10 mouse cellular contexts compared by ENCODE assay signal in genomic region chr2:131135521-131136139, GRCm38 (mm10). TPM values are rescaled to one million over a fixed set of nuclear protein-coding genes. Genes with fewer than 3 reads are reported as not detected.
A peak's percentile ranks its signal among the peaks of the same experiment; 100 is the strongest.
DNase-seq lines count a peak whose midpoint lies in the region; ATAC-seq and TF ChIP-seq lines count a peak whose summit lies in the region.
"Had no signal": no experiment of that assay in that cellular context is flagged by ENCODE, and none has a peak within 500 bp of the region (broad histone marks: within the 10 kb centered on the region; RNA-seq: fewer than 3 reads in every experiment).

No protein-coding gene starts in this region.

- H3K27me3 ChIP-seq in intestine, embryonic 15.5 days (replicated peaks) = no peaks in the 10 kb centered on the region
- H3K27me3 ChIP-seq in intestine, postnatal 0 days (replicated peaks; ENCODE audit: control insufficient read depth, insufficient read depth, low read length) = no peaks in the 10 kb centered on the region
- H3K27me3 ChIP-seq: neural tube, embryonic 12.5 days had no signal

- no peak for TF ChIP-seq CTCF in intestine, postnatal 0 days (IDR thresholded peaks at IDR 0.05; ENCODE audit: low read depth)

- no peak overlapping the region for H3K27ac ChIP-seq in intestine, embryonic 15.5 days
- H3K27ac ChIP-seq in intestine, postnatal 0 days (ENCODE audit: low read depth, low read length) = no peak overlapping the region
- H3K27ac ChIP-seq: neural tube, embryonic 12.5 days had no signal

- H3K9ac ChIP-seq in intestine, embryonic 15.5 days = no peak overlapping the region
- H3K9ac ChIP-seq in intestine, postnatal 0 days (ENCODE audit: low read depth, low read length) = no peak overlapping the region
- H3K9ac ChIP-seq: neural tube, embryonic 12.5 days had no signal

- WGBS in intestine, embryonic 15.5 days = 63% methylated on average over 11 of the region's 11 CpGs
- WGBS in intestine, postnatal 0 days = 58% methylated on average over 11 of the region's 11 CpGs

- DNase-seq in c-Kit-negative CD71-positive TER-119-positive erythroid progenitor cells, embryonic 14.5 days (ENCODE audit: low read depth, low spot score) = peak; percentile 87
- peak; percentile 4 to 5 for DNase-seq in heart, postnatal 10 days
- DNase-seq in cerebellum, adult 18-20 months = no peak
- DNase-seq in adrenal gland, postnatal 10 days = no peak

- H3K4me2 ChIP-seq in intestine, embryonic 15.5 days (replicated peaks) = no peak overlapping the region
- no peak overlapping the region for H3K4me2 ChIP-seq in intestine, postnatal 0 days (replicated peaks; ENCODE audit: low read depth)
- H3K4me2 ChIP-seq: neural tube, embryonic 12.5 days had no signal

- intact Hi-C loops in heart, postnatal 10 days (cut with DNase I) = no loop called here

- H3K4me1 ChIP-seq in intestine, embryonic 15.5 days (replicated peaks) = 0 out of 2 replicates have a peak, but pooled peaks cover 6% of the 10 kb centered on the region
- no peaks in the 10 kb centered on the region for H3K4me1 ChIP-seq in intestine, postnatal 0 days (replicated peaks; ENCODE audit: control insufficient read depth, insufficient read depth, low read length)
- H3K4me1 ChIP-seq: neural tube, embryonic 12.5 days had no signal

- ATAC-seq in intestine, embryonic 15.5 days = peak; percentile 84
- no peak for ATAC-seq in intestine, postnatal 0 days
- peak; percentile 33; the same call in 1 of the 2 replicates for ATAC-seq in megakaryocyte, adult 5-6 weeks (ENCODE audit: poor library complexity, severe bottlenecking)
- no peak for ATAC-seq in granulocyte monocyte progenitor cell, adult 5-6 weeks (replicated peaks; ENCODE audit: poor library complexity, severe bottlenecking)

- no peaks in the 10 kb centered on the region for H3K9me3 ChIP-seq in intestine, embryonic 15.5 days
- H3K9me3 ChIP-seq in intestine, postnatal 0 days (ENCODE audit: control insufficient read depth) = no peaks in the 10 kb centered on the region
- H3K9me3 ChIP-seq: neural tube, embryonic 12.5 days had no signal

- no peak overlapping the region for H3K4me3 ChIP-seq in intestine, embryonic 15.5 days (replicated peaks)
- H3K4me3 ChIP-seq in intestine, postnatal 0 days (ENCODE audit: low read depth, low read length) = no peak overlapping the region
- H3K4me3 ChIP-seq: neural tube, embryonic 12.5 days had no signal

- H3K36me3 ChIP-seq in intestine, embryonic 15.5 days = peaks cover 13% of the 10 kb centered on the region; the same call in 1 of the 2 replicates
- no peaks in the 10 kb centered on the region; the same call in 1 of the 2 replicates for H3K36me3 ChIP-seq in intestine, postnatal 0 days (ENCODE audit: control insufficient read depth, insufficient read depth)
- H3K36me3 ChIP-seq: neural tube, embryonic 12.5 days had no signal

RNA-seq across cellular contexts. Expression of gene Gm11037, which starts 2.3 kb away (rescaled TPM):
- not detected in 2 replicates for polyA plus RNA-seq in intestine, embryonic 15.5 days (2015; fragmentation: Nextera tagmentation; extraction: Ambion mirVana)
- not detected in 2 replicates for polyA plus RNA-seq in intestine, postnatal 0 days (2015; fragmentation: Nextera tagmentation; extraction: Ambion mirVana)
- not detected for total RNA-seq in heart, postnatal 10 days (2021)
- total RNA-seq in megakaryocyte, adult 5-6 weeks (2015) = not detected in 2 replicates
- not detected in 2 replicates for total RNA-seq in megakaryocyte, adult 5-6 weeks (2017)
- total RNA-seq in adrenal gland, postnatal 10 days (2021) = not detected
- not detected in 2 replicates for total RNA-seq in granulocyte monocyte progenitor cell, adult 5-6 weeks (2014; fragmentation: Nextera tagmentation)
- total RNA-seq in granulocyte monocyte progenitor cell, adult 5-6 weeks (2017) = not detected in 2 replicates
- polyA plus RNA-seq: large intestine, adult 2 months; neural tube, embryonic 12.5 days had no signal

RNA-seq across cellular contexts. Expression of gene Hspa12b, which starts 8.6 kb away (rescaled TPM):
- 9.1 and 9.7 TPM in 2 replicates for polyA plus RNA-seq in intestine, embryonic 15.5 days (2015; fragmentation: Nextera tagmentation; extraction: Ambion mirVana)
- 2.1 and 2.3 TPM in 2 replicates for polyA plus RNA-seq in intestine, postnatal 0 days (2015; fragmentation: Nextera tagmentation; extraction: Ambion mirVana)
- total RNA-seq in heart, postnatal 10 days (2021) = 10 to 100 TPM; 44.1 to 52.4 TPM
- not detected in 2 replicates for total RNA-seq in megakaryocyte, adult 5-6 weeks (2015)
- total RNA-seq in megakaryocyte, adult 5-6 weeks (2017) = not detected in 2 replicates
- total RNA-seq in adrenal gland, postnatal 10 days (2021) = 10 to 100 TPM; 23.5 to 27.5 TPM
- not detected in 2 replicates for total RNA-seq in granulocyte monocyte progenitor cell, adult 5-6 weeks (2014; fragmentation: Nextera tagmentation)
- not detected in 2 replicates for total RNA-seq in granulocyte monocyte progenitor cell, adult 5-6 weeks (2017)

RNA-seq across cellular contexts. Expression of gene 1700037H04Rik, which starts 24.3 kb away (rescaled TPM):
- polyA plus RNA-seq in intestine, embryonic 15.5 days (2015; fragmentation: Nextera tagmentation; extraction: Ambion mirVana) = 98.6 and 110 TPM in 2 replicates
- polyA plus RNA-seq in intestine, postnatal 0 days (2015; fragmentation: Nextera tagmentation; extraction: Ambion mirVana) = 145 and 164 TPM in 2 replicates
- 10 to 100 TPM; 17.9 to 21.2 TPM for total RNA-seq in heart, postnatal 10 days (2021)
- 21.5 and 31.3 TPM in 2 replicates for total RNA-seq in megakaryocyte, adult 5-6 weeks (2015)
- 15.5 and 22.7 TPM in 2 replicates for total RNA-seq in megakaryocyte, adult 5-6 weeks (2017)
- total RNA-seq in adrenal gland, postnatal 10 days (2021) = 10 to 100 TPM; 82.0 to 96.4 TPM
- 66.9 and 115 TPM in 2 replicates for total RNA-seq in granulocyte monocyte progenitor cell, adult 5-6 weeks (2014; fragmentation: Nextera tagmentation)
- total RNA-seq in granulocyte monocyte progenitor cell, adult 5-6 weeks (2017) = 30.3 and 40.6 TPM in 2 replicates

RNA-seq across cellular contexts. Expression of gene Cenpb, which starts 44.2 kb away (rescaled TPM):
- 12.5 and 12.6 TPM in 2 replicates for polyA plus RNA-seq in intestine, embryonic 15.5 days (2015; fragmentation: Nextera tagmentation; extraction: Ambion mirVana)
- polyA plus RNA-seq in intestine, postnatal 0 days (2015; fragmentation: Nextera tagmentation; extraction: Ambion mirVana) = 15.9 and 17.4 TPM in 2 replicates
- total RNA-seq in heart, postnatal 10 days (2021) = 10 to 100 TPM; 71.0 to 75.9 TPM
- 7.7 and 8.7 TPM in 2 replicates for total RNA-seq in megakaryocyte, adult 5-6 weeks (2015)
- 15.6 and 16.8 TPM in 2 replicates for total RNA-seq in megakaryocyte, adult 5-6 weeks (2017)
- 10 to 100 TPM; 76.2 to 86.6 TPM for total RNA-seq in adrenal gland, postnatal 10 days (2021)
- 14.3 and 24.3 TPM in 2 replicates for total RNA-seq in granulocyte monocyte progenitor cell, adult 5-6 weeks (2014; fragmentation: Nextera tagmentation)
- total RNA-seq in granulocyte monocyte progenitor cell, adult 5-6 weeks (2017) = 16.1 and 18.6 TPM in 2 replicates

RNA-seq across cellular contexts. Expression of gene Siglec1, which starts 49.1 kb away (rescaled TPM):
- polyA plus RNA-seq in intestine, embryonic 15.5 days (2015; fragmentation: Nextera tagmentation; extraction: Ambion mirVana) = 0.24 and 0.35 TPM in 2 replicates
- 0.20 and 0.30 TPM in 2 replicates for polyA plus RNA-seq in intestine, postnatal 0 days (2015; fragmentation: Nextera tagmentation; extraction: Ambion mirVana)
- total RNA-seq in heart, postnatal 10 days (2021) = under 1 TPM; 0.64 to 0.77 TPM
- total RNA-seq in megakaryocyte, adult 5-6 weeks (2015) = 2.3 and 4.2 TPM in 2 replicates
- total RNA-seq in megakaryocyte, adult 5-6 weeks (2017) = 1.1 and 1.5 TPM in 2 replicates
- 1 to 10 TPM; 3.8 to 3.9 TPM for total RNA-seq in adrenal gland, postnatal 10 days (2021)
- total RNA-seq in granulocyte monocyte progenitor cell, adult 5-6 weeks (2014; fragmentation: Nextera tagmentation) = not detected in 2 replicates
- total RNA-seq in granulocyte monocyte progenitor cell, adult 5-6 weeks (2017) = not detected in 2 replicates

Comparison
In these comparisons a context has a peak if more than half of its experiments do, and no peak if none do; other contexts are left out.
1. ATAC-seq: peak in intestine, embryonic 15.5 days (single experiment) and megakaryocyte, adult 5-6 weeks (single experiment); none in intestine, postnatal 0 days (single experiment) and granulocyte monocyte progenitor cell, adult 5-6 weeks (single experiment).
2. DNase-seq: peak in c-Kit-negative CD71-positive TER-119-positive erythroid progenitor cells, embryonic 14.5 days (single experiment) and heart, postnatal 10 days (2 of 2); none in cerebellum, adult 18-20 months (0 of 2) and adrenal gland, postnatal 10 days (single experiment).
3. RNA of gene Hspa12b, which starts 8.6 kb away (total RNA-seq): 44.1 to 52.4 TPM in heart, postnatal 10 days and 23.5 to 27.5 TPM in adrenal gland, postnatal 10 days; not detected in megakaryocyte, adult 5-6 weeks and not detected in granulocyte monocyte progenitor cell, adult 5-6 weeks; every median in the first group is over 10 times any median in the second.